Mouse (Mus musculus): ENCODE measurements at regions not wholly inside any gene's neighbourhood (a gene's known extent, or its start where the extent isn't known, plus 50 kb on each side); places are given as distances from the start of the nearest gene placed in this dataset.
A peak's percentile ranks its signal among the peaks of the same experiment; 100 is the strongest.

- H3K36me3 ChIP-seq, result no peaks in the 10 kb centered on the region
- H3K4me3 ChIP-seq, result no peak overlapping the region
- H3K9me3 ChIP-seq, result no peaks in the 10 kb centered on the region
- 88% methylated on average over 5 of the region's 5 CpGs for WGBS
- DNase-seq (ENCODE audit: low spot score), result no peak
- H3K27me3 ChIP-seq (ENCODE audit: insufficient read depth, poor library complexity, severe bottlenecking), result no peaks in the 10 kb centered on the region
- no peak overlapping the region for H3K27ac ChIP-seq
- H3K4me1 ChIP-seq (replicated peaks), result no peaks in the 10 kb centered on the region
Measured at GRCm38 (mm10) chr7:71873817-71874216, 432.6 kb downstream of the Mctp2 start.

GRCm38 (mm10) chr7:71872912-71873311 is 433.5 kb downstream of the Mctp2 start:
- Histone ChIP-seq H3K27ac (no peak overlapping the region), H3K4me1 (replicated peaks) (no peaks in the 10 kb centered on the region), H3K36me3 (no peaks in the 10 kb centered on the region), H3K4me3 (no peak overlapping the region), H3K27me3 (ENCODE audit: insufficient read depth, poor library complexity, severe bottlenecking) (no peaks in the 10 kb centered on the region; the same call in 1 of the 2 replicates), H3K9me3 (no peaks in the 10 kb centered on the region)
- WGBS, result 79% methylated on average over 6 of the region's 6 CpGs
- DNase-seq (ENCODE audit: low spot score), result no peak

GRCm38 (mm10) chr7:71867090-71867489 is 439.3 kb downstream of the Mctp2 start:
- 16% methylated on average over 3 of the region's 3 CpGs for WGBS
- H3K27me3 ChIP-seq (ENCODE audit: insufficient read depth, poor library complexity, severe bottlenecking), result no peaks in the 10 kb centered on the region; the same call in 1 of the 2 replicates

GRCm38 (mm10) chr7:71865371-71866166 is 440.8 kb downstream of the Mctp2 start:
- H3K4me1 ChIP-seq (replicated peaks), result peaks cover 25% of the 10 kb centered on the region

More at GRCm38 (mm10) chr7:71867090-71867489, 439.3 kb downstream of the Mctp2 start:
- no peak overlapping the region for H3K27ac ChIP-seq
- DNase-seq (ENCODE audit: low spot score), result peak; percentile 59
- H3K9me3 ChIP-seq, result no peaks in the 10 kb centered on the region
- H3K4me1 ChIP-seq (replicated peaks), result peaks cover 25% of the 10 kb centered on the region
- no peak overlapping the region for H3K4me3 ChIP-seq
- no peaks in the 10 kb centered on the region for H3K36me3 ChIP-seq

GRCm38 (mm10) chr7:71852864-71853263 is 453.5 kb downstream of the Mctp2 start:
- H3K36me3 ChIP-seq, result no peaks in the 10 kb centered on the region
- 92% methylated on average over 3 of the region's 3 CpGs for WGBS
- no peaks in the 10 kb centered on the region for H3K9me3 ChIP-seq
- H3K4me3 ChIP-seq, result no peak overlapping the region
- no peak for DNase-seq (ENCODE audit: low spot score)
- no peaks in the 10 kb centered on the region for H3K27me3 ChIP-seq (ENCODE audit: insufficient read depth, poor library complexity, severe bottlenecking)
- no peak overlapping the region for H3K27ac ChIP-seq
- no peaks in the 10 kb centered on the region for H3K4me1 ChIP-seq (replicated peaks)

More at GRCm38 (mm10) chr7:71865371-71866166, 440.8 kb downstream of the Mctp2 start:
- Histone ChIP-seq H3K36me3 (no peaks in the 10 kb centered on the region), H3K4me3 (peak overlapping the region; percentile 21; the same call in 1 of the 2 replicates), H3K9me3 (no peaks in the 10 kb centered on the region), H3K27me3 (ENCODE audit: insufficient read depth, poor library complexity, severe bottlenecking) (no peaks in the 10 kb centered on the region; the same call in 1 of the 2 replicates), H3K27ac (peak overlapping the region; percentile 57)
- peak; percentile 20 for DNase-seq (ENCODE audit: low spot score)
- WGBS, result 31% methylated on average over 15 of the region's 15 CpGs

- H3K9me3 ChIP-seq, result no peaks in the 10 kb centered on the region
- H3K36me3 ChIP-seq, result no peaks in the 10 kb centered on the region
- DNase-seq (ENCODE audit: low spot score), result no peak
- no peaks in the 10 kb centered on the region for H3K4me1 ChIP-seq (replicated peaks)
- no peak overlapping the region for H3K4me3 ChIP-seq
- WGBS, result 89% methylated on average over 6 of the region's 6 CpGs
- no peaks in the 10 kb centered on the region for H3K27me3 ChIP-seq (ENCODE audit: insufficient read depth, poor library complexity, severe bottlenecking)
- no peak overlapping the region for H3K27ac ChIP-seq
Measured at GRCm38 (mm10) chr7:71849174-71849573, 457.2 kb downstream of the Mctp2 start.

- Histone ChIP-seq H3K4me1 (replicated peaks) (no peaks in the 10 kb centered on the region), H3K27me3 (ENCODE audit: insufficient read depth, poor library complexity, severe bottlenecking) (no peaks in the 10 kb centered on the region), H3K36me3 (no peaks in the 10 kb centered on the region), H3K27ac (no peak overlapping the region), H3K4me3 (no peak overlapping the region), H3K9me3 (no peaks in the 10 kb centered on the region)
- 81% methylated on average over 6 of the region's 6 CpGs for WGBS
- no peak for DNase-seq (ENCODE audit: low spot score)
Measured at GRCm38 (mm10) chr7:71837845-71838244, 468.6 kb downstream of the Mctp2 start.

- H3K36me3 ChIP-seq, result no peaks in the 10 kb centered on the region
- no peaks in the 10 kb centered on the region for H3K27me3 ChIP-seq (ENCODE audit: insufficient read depth, poor library complexity, severe bottlenecking)
- no peak for DNase-seq (ENCODE audit: low spot score)
- H3K4me3 ChIP-seq, result no peak overlapping the region
- 88% methylated on average over 3 of the region's 3 CpGs for WGBS
- no peaks in the 10 kb centered on the region for H3K4me1 ChIP-seq (replicated peaks)
- H3K9me3 ChIP-seq, result no peaks in the 10 kb centered on the region
- no peak overlapping the region for H3K27ac ChIP-seq
Measured at GRCm38 (mm10) chr7:71831790-71832525, 474.4 kb downstream of the Mctp2 start.

- Histone ChIP-seq H3K36me3 (no peaks in the 10 kb centered on the region), H3K4me1 (replicated peaks) (no peaks in the 10 kb centered on the region), H3K27ac (no peak overlapping the region), H3K27me3 (ENCODE audit: insufficient read depth, poor library complexity, severe bottlenecking) (no peaks in the 10 kb centered on the region), H3K4me3 (no peak overlapping the region), H3K9me3 (no peaks in the 10 kb centered on the region)
- 68% methylated on average over 6 of the region's 6 CpGs for WGBS
- no peak for DNase-seq (ENCODE audit: low spot score)
Measured at GRCm38 (mm10) chr7:71829567-71829966, 476.8 kb downstream of the Mctp2 start.

GRCm38 (mm10) chr7:71816138-71816537 is 464.9 kb upstream of the Gm10295 start:
- no peak overlapping the region for H3K27ac ChIP-seq
- H3K27me3 ChIP-seq (ENCODE audit: insufficient read depth, poor library complexity, severe bottlenecking), result no peaks in the 10 kb centered on the region
- no peak overlapping the region for H3K4me3 ChIP-seq
- no peaks in the 10 kb centered on the region for H3K9me3 ChIP-seq
- 87% methylated on average over 11 of the region's 11 CpGs for WGBS
- no peak for DNase-seq (ENCODE audit: low spot score)
- H3K36me3 ChIP-seq, result no peaks in the 10 kb centered on the region
- no peaks in the 10 kb centered on the region for H3K4me1 ChIP-seq (replicated peaks)

- DNase-seq (ENCODE audit: low spot score), result peak; percentile 76
- H3K4me3 ChIP-seq, result no peak overlapping the region
- H3K27ac ChIP-seq, result peak overlapping the region; percentile 16; the same call in 1 of the 2 replicates
- H3K4me1 ChIP-seq (replicated peaks), result peaks cover 16% of the 10 kb centered on the region
- H3K36me3 ChIP-seq, result no peaks in the 10 kb centered on the region
- H3K9me3 ChIP-seq, result no peaks in the 10 kb centered on the region
- WGBS, result 12% methylated on average over 7 of the region's 7 CpGs
- H3K27me3 ChIP-seq (ENCODE audit: insufficient read depth, poor library complexity, severe bottlenecking), result no peaks in the 10 kb centered on the region
Measured at GRCm38 (mm10) chr7:71794201-71794600, 442.9 kb upstream of the Gm10295 start.

- Histone ChIP-seq H3K36me3 (no peaks in the 10 kb centered on the region), H3K9me3 (no peaks in the 10 kb centered on the region), H3K4me3 (no peak overlapping the region), H3K27ac (no peak overlapping the region), H3K27me3 (ENCODE audit: insufficient read depth, poor library complexity, severe bottlenecking) (no peaks in the 10 kb centered on the region), H3K4me1 (replicated peaks) (no peaks in the 10 kb centered on the region; the same call in 1 of the 2 replicates)
- no peak for DNase-seq (ENCODE audit: low spot score)
Measured at GRCm38 (mm10) chr7:71788401-71788800, 437.1 kb upstream of the Gm10295 start.

GRCm38 (mm10) chr7:71782496-71782895 is 431.2 kb upstream of the Gm10295 start:
- DNase-seq (ENCODE audit: low spot score), result no peak
- Histone ChIP-seq H3K27ac (no peak overlapping the region), H3K9me3 (no peaks in the 10 kb centered on the region), H3K36me3 (no peaks in the 10 kb centered on the region), H3K27me3 (ENCODE audit: insufficient read depth, poor library complexity, severe bottlenecking) (no peaks in the 10 kb centered on the region), H3K4me3 (no peak overlapping the region), H3K4me1 (replicated peaks) (no peaks in the 10 kb centered on the region)
- 91% methylated on average over 4 of the region's 4 CpGs for WGBS
